Mouse (Mus musculus): ENCODE measurements at regions not wholly inside any gene's neighbourhood (a gene's known extent, or its start where the extent isn't known, plus 50 kb on each side); places are given as distances from the start of the nearest gene placed in this dataset.

DNA sequence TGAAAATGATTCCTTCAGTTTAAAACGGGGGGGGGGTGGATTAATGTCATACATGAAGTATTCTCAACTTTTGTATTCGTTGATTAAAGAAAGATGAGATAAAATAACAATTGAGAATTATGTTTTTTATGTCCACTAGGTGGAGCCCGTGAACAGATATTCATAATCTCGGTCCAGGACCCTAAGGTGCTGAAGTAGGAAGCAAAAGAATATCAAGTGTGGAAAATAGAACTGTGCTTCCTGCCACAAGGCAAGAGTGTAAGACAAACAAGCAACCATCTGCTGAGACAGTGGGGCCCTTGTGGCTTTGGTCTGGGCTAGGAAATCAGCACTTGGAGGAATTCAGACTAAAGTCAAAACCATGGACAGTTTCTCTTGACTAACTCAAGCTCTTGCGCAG, 50.9 kb upstream of the Kap start:
- DNase-seq (ENCODE audit: low spot score in 2 of 2): no peak

DNA sequence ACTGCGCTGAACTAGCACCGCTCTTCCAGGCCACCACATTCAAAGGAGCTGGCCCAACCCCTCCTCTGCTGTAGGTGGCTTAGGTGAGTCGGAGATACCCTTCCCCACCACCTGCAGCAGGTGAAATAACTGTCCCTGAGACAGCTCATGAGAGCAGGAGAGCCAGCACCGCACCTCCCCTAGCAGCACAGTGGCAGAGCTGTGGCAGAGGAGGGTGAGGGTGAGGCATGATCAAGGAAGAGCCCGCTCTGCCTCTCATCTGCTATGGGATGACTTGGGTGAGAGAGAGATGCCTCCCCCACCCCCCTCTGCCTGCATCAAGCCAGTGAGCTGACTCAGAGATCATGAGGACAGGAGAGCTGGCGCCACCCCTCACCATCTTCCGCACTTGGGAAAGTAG, 81.1 kb upstream of the Kap start:
- DNase-seq (ENCODE audit: low spot score in 2 of 2): no peak

DNA sequence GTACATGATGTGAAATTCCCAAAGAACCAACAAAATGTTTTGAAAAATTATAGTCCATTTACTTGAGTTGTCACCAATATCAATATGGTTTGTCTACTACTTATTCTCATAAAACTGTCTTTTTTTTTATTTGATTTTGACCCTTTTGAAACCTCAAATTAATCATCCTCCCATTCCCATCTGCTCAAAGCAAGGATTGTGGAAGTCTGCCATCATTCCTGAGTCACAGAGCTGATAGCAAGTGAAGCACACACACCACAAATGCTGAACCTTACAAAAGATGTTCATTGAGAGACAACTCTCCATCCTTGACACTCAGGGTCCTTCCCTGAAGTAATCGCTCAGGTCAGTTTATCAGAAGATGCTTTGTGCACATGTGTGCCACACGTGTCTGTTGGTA, 82.1 kb upstream of the Kap start:
- no peak for DNase-seq (ENCODE audit: low spot score in 2 of 2)

DNA sequence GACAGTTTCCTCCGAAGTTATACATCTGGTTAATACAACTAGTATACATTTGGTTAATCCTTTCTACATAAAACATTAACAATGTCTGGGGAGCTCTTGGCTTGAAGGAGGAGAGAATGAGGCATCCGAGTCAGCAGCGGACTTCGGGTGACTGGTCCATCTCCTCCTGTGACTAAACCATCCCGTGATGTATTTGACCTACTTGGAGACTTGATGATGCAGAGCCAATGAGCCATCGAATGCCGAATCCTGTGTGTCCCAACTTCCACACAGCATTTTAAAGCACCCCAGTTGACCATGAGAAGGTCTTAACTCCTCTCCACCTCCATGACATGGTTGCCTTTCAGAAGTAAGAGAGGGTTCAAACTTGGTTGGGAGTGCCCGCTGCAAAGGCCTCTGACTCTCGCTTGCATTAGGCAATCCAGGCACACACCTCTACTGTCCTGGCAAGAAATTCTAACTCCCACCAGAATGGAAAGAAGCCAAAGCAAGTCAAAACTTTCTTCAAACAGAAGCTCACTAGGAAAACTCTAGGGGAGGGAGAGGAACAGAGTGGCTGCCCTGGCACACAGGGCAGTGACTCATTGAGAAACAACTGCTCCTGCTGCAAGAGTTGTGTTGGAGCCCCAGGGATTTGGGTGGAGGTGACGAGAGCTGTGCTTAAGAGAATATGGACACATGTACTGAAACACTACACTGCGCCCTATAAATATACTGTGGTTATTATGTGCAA, 75.4 kb upstream of the Etv6 start:
- DNase-seq (ENCODE audit: low spot score in 2 of 2): no peak

DNA sequence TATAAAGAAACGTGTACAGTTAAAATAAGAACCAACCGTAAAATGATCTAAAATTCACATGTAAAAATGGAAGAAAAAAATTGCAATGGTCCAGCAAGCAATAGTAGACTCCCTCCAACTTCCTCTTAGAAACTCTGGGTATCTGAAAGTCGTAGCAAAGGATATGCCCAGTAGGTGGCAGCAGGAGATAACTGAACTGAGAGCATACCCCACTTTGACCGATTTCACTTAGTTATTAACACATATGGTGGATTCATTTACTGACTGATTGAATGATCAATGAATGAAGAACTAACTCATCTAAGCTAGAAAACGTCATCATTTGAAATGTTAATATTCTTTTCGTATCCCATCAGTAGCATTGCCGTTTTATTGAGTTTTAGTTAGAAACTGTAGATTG, 74.8 kb upstream of the Etv6 start:
- DNase-seq (ENCODE audit: low spot score in 2 of 2): peak; percentile 44 to 75

DNA sequence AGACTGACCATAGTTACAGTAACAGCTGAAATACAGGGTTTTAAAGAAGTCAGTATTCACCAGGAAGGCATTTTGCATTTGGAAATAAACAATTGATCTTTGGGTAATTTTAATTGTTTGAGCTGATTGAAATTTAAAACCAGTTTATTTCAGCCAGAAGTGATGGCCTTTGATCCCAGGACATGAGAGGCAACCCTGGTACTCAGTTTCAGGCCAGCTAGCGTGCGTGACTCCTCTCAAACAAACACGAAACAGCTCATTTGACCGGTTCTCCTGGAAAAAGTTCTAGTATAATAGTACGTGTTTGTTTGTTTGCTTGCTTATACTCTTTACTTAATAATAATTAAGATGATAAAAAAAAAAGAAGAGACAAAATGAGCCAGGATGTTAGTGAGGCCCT, 72.9 kb upstream of the Etv6 start:
- DNase-seq (ENCODE audit: low spot score in 2 of 2): no peak

DNA sequence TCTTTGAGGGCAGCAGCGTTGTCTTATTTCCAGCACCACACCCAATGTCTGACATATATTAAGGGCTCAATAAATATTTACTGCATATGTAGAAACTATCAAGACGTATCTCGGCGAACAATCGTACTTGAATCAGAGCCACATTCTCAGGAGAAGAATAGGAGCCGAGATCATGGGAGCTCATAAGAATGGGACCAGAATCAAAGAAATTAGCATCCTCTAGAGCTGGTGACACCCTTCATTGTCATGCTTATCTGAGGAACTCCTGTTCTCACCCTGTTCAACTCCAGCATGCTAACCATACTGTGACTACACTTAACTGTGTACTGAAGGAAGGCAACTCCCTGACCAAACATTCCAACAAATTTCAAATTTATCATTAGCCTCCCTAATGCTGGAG, 72.2 kb upstream of the Etv6 start:
- no peak for DNase-seq (ENCODE audit: low spot score in 2 of 2)

DNA sequence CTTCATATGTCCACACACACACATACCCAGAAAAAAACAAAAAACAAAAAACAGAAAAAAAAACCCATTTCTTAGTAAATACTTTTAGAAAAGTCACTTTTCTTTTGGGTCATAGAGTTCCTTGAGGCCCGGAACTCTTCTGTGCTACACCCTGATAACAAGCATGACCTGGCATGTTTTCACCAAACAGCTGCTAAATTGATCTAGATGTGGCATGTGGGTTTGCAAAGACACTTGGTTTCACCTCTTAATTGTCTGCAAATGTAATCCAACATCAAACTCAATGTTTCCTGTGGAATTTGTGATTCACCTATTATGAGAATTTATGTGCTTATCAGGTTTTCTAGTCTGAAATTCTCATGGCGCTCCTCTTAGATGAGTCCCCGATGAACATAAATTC, 68.2 kb upstream of the Etv6 start:
- DNase-seq (ENCODE audit: low spot score in 2 of 2): no peak

DNA sequence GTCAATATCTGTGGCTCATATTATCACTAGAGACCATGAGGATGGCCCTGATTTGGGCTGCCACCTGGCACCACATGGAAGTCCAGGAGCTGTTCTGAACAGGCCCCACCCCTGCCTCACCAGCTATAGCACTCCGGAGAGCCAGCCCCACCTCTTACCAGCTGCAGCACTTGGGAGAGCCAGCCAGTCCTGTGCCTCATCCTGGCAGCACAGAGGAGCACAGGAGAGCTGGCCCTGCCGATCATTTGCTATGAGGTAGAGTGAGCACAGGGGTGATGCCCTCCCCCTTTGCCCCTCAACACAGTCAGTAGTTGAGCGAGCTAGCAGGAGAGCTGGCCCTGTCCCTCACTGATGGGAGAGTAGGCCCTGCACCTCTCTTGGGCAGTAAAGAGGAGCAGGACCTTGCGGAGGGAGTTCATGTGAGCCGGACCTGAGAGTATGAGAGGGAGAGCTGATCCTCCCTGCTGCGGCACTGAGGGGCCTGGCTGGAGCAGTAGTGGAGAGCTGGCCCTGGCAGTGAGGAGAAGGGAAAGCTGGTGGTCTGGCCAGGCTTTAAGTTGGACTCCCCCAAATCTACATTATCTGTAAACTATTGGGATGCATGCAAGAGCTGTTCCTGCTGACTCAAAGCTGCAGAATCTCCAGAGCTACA, 63.3 kb upstream of the Etv6 start:
- no peak for DNase-seq (ENCODE audit: low spot score in 2 of 2)

DNA sequence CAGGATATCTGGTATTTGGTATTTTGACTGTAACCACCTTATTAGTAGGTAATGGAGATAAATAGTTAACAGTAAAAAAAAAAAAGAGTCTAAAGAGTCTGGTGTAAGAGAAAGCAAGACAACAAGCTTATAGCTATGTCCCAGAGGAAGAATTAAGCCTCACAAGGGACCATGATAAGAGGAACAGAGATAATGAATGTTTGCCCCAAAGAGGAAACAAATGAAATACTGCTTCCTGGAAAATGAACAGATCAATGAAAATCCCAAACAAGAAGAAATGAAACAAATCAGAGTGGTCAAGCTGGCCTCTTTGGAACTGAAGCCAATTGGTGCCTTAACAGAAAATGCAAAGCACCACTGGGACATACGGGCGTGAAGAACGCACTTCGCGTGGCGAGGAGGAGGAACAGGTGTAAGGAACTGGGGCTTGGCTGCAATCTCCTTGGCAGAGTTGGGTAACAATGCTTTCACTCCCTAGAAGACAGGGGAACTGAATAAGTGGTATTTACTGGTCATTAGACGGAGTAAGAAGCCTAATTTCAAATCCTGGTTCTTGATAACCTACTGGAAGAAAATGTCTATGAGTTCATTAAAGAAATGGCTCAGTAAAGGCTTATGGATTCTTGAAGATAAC, 62.2 kb upstream of the Etv6 start:
- DNase-seq (ENCODE audit: low spot score in 2 of 2): no peak

DNA sequence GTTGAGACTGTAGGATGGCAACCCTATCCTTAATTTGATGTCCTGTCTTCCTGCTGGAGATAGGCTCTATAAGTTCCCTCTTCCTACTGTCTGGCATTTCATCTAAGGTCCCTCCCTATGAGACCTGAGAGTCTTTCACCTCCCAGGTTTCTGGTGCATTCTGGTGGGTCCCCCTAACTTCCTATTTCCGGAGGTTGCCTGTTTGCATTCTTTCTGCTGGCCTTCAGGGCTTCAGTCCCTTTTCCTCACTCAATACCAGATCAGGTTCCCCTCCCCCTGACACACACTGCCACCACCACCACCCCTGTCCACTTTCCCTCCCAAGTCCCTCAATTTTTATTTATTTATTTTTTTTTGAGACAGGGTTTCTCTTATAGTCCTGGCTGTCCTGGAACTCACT, 59.5 kb upstream of the Etv6 start:
- DNase-seq (ENCODE audit: low spot score in 2 of 2): no peak

DNA sequence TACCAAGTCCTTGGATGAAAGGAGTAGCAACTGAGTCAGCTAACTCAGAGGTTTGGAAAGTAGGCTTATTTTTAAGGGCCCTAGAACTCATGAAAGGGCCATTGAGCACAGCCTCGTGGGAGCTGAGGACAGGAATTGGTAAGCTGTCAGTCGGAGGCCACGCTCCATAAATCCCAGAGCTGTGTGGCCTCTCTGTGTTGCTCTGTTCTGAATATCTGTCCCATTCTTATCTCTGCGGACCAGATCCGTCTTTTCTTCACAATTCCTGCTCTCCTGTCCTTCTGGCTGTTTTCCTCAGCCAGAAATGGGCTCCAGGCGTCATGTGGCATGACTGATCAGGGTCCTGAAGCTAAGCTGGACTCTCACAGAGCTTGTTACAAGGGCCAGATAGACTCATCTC, 58.6 kb upstream of the Etv6 start:
- no peak for DNase-seq (ENCODE audit: low spot score in 2 of 2)

DNA sequence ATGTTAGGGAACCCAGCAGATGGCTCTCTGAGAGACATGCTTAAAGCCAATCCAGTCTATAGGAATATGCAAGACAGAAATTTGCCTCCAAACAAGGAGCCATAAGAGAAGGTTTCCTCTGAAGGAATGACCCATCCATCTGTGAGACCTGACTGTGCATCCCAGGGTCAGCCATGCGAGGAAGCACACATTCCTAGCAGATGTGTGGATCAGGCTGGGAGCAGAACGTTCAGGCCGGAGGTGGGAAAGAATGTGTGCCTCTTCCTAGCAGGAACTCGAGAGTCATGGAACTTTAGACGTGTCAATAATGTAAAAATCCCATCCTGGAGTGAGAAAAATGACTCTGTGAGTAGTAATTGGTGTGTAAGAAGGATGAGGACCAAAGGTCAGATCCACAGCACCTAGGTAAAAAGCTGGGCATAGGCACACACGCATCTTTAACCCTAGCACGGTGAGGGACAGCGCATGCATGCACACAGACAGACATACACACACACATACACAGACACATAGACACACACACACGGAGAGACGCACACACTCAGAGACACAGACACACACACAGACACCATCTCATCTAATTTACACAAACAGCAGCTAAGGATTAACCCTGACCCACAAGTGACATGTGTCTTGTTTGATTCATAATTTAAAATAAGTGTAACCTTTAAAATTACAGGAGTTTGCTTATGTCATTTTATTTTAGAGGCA, 51.5 kb upstream of the Etv6 start:
- DNase-seq (ENCODE audit: low spot score in 2 of 2): no peak

DNA sequence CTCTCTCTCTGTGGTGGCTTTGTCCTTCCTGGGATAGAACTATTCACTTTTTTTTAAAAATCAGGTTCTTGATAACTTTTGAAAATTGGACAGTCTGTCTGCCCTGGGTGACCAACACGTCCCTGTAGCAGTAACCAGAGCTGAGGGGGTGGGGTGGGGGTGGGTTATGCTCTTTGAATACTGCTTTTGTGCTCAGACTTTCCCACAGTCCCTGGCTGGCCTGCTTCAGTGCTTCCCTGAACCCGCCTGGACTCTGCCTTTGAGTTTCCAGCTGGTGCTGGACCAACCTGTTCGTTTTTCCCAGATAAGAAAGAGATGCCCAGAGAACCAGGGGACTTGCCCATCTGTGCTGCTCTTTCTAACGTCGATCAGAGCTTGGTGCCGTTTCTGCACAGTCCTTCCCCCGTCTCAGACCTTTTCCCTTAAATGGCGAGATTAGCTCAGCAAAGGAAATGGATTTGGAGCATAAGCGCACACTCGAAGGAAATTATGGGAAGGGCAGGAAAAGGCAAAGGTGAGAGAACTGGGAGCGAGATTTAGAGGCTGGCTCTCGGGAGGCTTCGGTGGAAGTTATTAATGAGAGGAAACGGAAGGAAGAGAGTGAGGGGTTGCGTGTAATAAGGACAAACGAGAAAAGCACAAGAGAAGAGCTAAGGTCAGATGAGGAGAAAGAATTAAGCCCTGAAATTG, 50.7 kb upstream of the Etv6 start:
- peak; percentile 30 to 50 for DNase-seq (ENCODE audit: low spot score in 2 of 2)
